Mouse (Mus musculus) heart, adult 2 months (tissue): ENCODE measurements around the gene Speer4a. TPM values are rescaled to one million over a fixed set of nuclear protein-coding genes. Genes with fewer than 3 reads are reported as not detected.

Source experiments
- polyA plus RNA-seq: library from polyadenylated mRNA; depleted of rRNA; stranded (reverse); fragments of >200 nt; gene quantifications from 2 replicates; pipeline ENCODE4 v1.2.3, GENCODE M21; 2012; rRNA removed
- total RNA-seq, 2 experiments: library from RNA; stranded (reverse); gene quantifications; 2 replicates each; pipeline ENCODE4 v1.2.3; 2021

The Speer4a gene
- total and polyA plus RNA-seq, 3 experiments = not detected

Other genes with a start within 250 kb of the Speer4a start
- not detected for gene Gm21663, start 97.2 kb downstream of the Speer4a start, total RNA-seq
- not detected in 2 replicates for gene Gm21663, start 97.2 kb downstream of the Speer4a start, polyA plus RNA-seq
- not detected for gene Gm21671, start 85.1 kb downstream of the Speer4a start, total RNA-seq
- gene Gm21671, start 85.1 kb downstream of the Speer4a start, polyA plus RNA-seq = not detected in 2 replicates
- gene Gm21680, start 66.9 kb downstream of the Speer4a start, total RNA-seq = not detected
- gene Gm21680, start 66.9 kb downstream of the Speer4a start, polyA plus RNA-seq = not detected in 2 replicates
- not detected for gene Gm21698, start 50.9 kb downstream of the Speer4a start, total RNA-seq
- not detected in 2 replicates for gene Gm21698, start 50.9 kb downstream of the Speer4a start, polyA plus RNA-seq
- not detected for gene Gm1979, start 34.8 kb downstream of the Speer4a start, total RNA-seq
- gene Gm1979, start 34.8 kb downstream of the Speer4a start, polyA plus RNA-seq = not detected in 2 replicates
- gene Gm5862, start 16.6 kb downstream of the Speer4a start, total RNA-seq = not detected
- gene Gm5862, start 16.6 kb downstream of the Speer4a start, polyA plus RNA-seq = not detected in 2 replicates
- not detected for gene Gm7347, start 19.0 kb upstream of the Speer4a start, total RNA-seq
- 0.06 TPM in 1 of 2 replicates, not detected in the other for gene Gm7347, start 19.0 kb upstream of the Speer4a start, polyA plus RNA-seq
- not detected for gene Gm10471, start 49.7 kb upstream of the Speer4a start, total RNA-seq
- not detected in 2 replicates for gene Gm10471, start 49.7 kb upstream of the Speer4a start, polyA plus RNA-seq
- not detected for gene 5031410I06Rik, start 65.8 kb upstream of the Speer4a start, total RNA-seq
- not detected in 2 replicates for gene 5031410I06Rik, start 65.8 kb upstream of the Speer4a start, polyA plus RNA-seq
- not detected for gene Gm10220, start 81.9 kb upstream of the Speer4a start, total RNA-seq
- gene Gm10220, start 81.9 kb upstream of the Speer4a start, polyA plus RNA-seq = not detected in 2 replicates
- gene Gm7361, start 218.1 kb upstream of the Speer4a start, total RNA-seq = not detected
- not detected in 2 replicates for gene Gm7361, start 218.1 kb upstream of the Speer4a start, polyA plus RNA-seq